Mouse (Mus musculus) adrenal gland, postnatal 0 days (tissue): ENCODE measurements around the gene Gm4307. TPM values are rescaled to one million over a fixed set of nuclear protein-coding genes. Genes with fewer than 3 reads are reported as not detected.

Source experiments
- polyA plus RNA-seq: library from polyadenylated mRNA; unstranded; fragments of >200 nt; fragmentation: Nextera tagmentation; extraction: Ambion mirVana; gene quantifications from 2 replicates; pipeline ENCODE4 v1.2.1, GENCODE M21; 2015

The Gm4307 gene
- not detected in 2 replicates for polyA plus RNA-seq

DNA sequence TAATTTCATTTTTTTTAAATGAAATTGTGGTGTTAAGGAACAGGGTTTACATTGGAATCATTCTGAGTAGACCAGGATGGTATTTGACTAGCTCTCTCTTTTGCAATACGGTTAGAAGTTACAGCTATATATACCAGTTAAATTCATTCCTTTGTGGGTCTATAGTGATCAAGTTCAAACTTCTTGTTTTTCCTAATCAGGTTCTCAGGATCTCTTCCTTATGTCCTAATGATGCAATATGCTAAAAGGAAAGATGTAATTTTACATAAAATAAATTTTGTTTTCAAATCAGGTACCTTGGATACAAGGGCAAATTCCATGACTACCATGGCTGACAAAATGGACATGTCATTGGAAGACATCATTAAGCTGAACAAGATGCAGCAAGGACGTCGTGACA is at the start of gene Gm4307:
Gene Gm4307 (plus strand): TSS at position 301 of the 400 bp plus-strand sequence.

DNA sequence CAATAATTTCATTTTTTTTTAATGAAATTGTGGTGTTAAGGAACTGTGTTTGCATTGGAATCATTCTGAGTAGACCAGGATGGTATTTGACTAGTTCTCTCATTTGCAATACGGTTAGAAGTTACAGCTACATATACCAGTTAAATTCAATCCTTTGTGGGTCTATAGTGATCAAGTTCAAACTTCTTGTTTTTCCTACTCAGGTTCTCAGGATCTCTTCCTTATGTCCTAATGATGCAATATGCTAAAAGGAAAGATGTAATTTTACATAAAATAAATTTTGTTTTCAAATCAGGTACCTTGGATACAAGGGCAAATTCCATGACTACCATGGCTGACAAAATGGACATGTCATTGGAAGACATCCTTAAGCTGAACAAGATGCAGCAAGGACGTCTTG is 25.8 kb upstream of the Gm4307 start, which contains the start of gene Gm4301:
Gene Gm4301 (plus strand): TSS at position 301 of the 400 bp plus-strand sequence.

DNA sequence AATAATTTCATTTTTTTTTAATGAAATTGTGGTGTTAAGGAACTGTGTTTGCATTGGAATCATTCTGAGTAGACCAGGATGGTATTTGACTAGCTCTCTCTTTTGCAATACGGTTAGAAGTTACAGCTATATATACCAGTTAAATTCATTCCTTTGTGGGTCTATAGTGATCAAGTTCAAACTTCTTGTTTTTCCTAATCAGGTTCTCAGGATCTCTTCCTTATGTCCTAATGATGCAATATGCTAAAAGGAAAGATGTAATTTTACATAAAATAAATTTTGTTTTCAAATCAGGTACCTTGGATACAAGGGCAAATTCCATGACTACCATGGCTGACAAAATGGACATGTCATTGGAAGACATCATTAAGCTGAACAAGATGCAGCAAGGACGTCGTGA is 20.6 kb upstream of the Gm4307 start, which contains the start of gene Gm4302:
Gene Gm4302 (plus strand): TSS at position 301 of the 400 bp plus-strand sequence.

DNA sequence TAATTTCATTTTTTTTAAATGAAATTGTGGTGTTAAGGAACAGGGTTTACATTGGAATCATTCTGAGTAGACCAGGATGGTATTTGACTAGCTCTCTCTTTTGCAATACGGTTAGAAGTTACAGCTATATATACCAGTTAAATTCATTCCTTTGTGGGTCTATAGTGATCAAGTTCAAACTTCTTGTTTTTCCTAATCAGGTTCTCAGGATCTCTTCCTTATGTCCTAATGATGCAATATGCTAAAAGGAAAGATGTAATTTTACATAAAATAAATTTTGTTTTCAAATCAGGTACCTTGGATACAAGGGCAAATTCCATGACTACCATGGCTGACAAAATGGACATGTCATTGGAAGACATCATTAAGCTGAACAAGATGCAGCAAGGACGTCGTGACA is 15.5 kb upstream of the Gm4307 start, which contains the start of gene Gm4303:
Gene Gm4303 (plus strand): TSS at position 301 of the 400 bp plus-strand sequence.

DNA sequence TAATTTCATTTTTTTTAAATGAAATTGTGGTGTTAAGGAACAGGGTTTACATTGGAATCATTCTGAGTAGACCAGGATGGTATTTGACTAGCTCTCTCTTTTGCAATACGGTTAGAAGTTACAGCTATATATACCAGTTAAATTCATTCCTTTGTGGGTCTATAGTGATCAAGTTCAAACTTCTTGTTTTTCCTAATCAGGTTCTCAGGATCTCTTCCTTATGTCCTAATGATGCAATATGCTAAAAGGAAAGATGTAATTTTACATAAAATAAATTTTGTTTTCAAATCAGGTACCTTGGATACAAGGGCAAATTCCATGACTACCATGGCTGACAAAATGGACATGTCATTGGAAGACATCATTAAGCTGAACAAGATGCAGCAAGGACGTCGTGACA is 10.3 kb upstream of the Gm4307 start, which contains the start of gene Gm4305:
Gene Gm4305 (plus strand): TSS at position 301 of the 400 bp plus-strand sequence.

DNA sequence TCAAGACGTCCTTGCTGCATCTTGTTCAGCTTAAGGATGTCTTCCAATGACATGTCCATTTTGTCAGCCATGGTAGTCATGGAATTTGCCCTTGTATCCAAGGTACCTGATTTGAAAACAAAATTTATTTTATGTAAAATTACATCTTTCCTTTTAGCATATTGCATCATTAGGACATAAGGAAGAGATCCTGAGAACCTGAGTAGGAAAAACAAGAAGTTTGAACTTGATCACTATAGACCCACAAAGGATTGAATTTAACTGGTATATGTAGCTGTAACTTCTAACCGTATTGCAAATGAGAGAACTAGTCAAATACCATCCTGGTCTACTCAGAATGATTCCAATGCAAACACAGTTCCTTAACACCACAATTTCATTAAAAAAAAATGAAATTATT is 21.3 kb downstream of the Gm4307 start, which contains the start of gene Gm4312:
Gene Gm4312 (minus strand): TSS at position 101 of the 400 bp plus-strand sequence.

Other genes with a start within 250 kb of the Gm4307 start
- gene Gm4301, start 25.7 kb upstream of the Gm4307 start, polyA plus RNA-seq = not detected in 2 replicates
- gene Gm4302, start 20.5 kb upstream of the Gm4307 start, polyA plus RNA-seq = not detected in 2 replicates
- not detected in 2 replicates for gene Gm4303, start 15.4 kb upstream of the Gm4307 start, polyA plus RNA-seq
- gene Gm4305, start 10.2 kb upstream of the Gm4307 start, polyA plus RNA-seq = not detected in 2 replicates
- gene Gm4312, start 21.2 kb downstream of the Gm4307 start, polyA plus RNA-seq = not detected in 2 replicates
- 5.5 and 8.0 TPM in 2 replicates for gene Tmtc3, start 126.0 kb downstream of the Gm4307 start, polyA plus RNA-seq
- gene Cep290, start 126.2 kb downstream of the Gm4307 start, polyA plus RNA-seq = 3.5 and 4.3 TPM in 2 replicates
- gene 4930430F08Rik, start 229.1 kb downstream of the Gm4307 start, polyA plus RNA-seq = 14.4 and 14.5 TPM in 2 replicates
- 0.14 TPM in 1 of 2 replicates, not detected in the other for gene 1700017N19Rik, start 229.1 kb downstream of the Gm4307 start, polyA plus RNA-seq